8 mouse cellular contexts compared by ENCODE assay signal in the genomic region with DNA sequence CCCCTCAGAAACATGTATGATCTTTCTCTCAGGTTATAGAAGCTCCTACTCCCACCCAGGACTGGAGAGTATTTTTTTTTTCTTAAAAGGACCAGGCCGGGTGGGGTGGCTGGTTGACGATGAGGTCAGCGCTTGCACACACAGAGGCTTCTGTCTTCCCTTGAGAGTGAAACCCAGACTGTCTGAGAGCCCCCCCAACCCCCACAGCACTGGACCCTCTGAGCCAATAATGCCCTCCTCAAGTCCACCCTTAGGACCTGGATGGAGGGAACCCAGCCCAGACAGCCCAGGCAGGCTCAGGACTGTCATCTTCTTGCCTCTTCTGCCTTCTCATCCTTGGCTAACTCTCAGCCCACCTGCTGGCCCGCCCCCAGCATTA. TPM values are rescaled to one million over a fixed set of nuclear protein-coding genes. Genes with fewer than 3 reads are reported as not detected.
A peak's percentile ranks its signal among the peaks of the same experiment; 100 is the strongest.
DNase-seq lines count a peak whose midpoint lies in the region; ATAC-seq and TF ChIP-seq lines count a peak whose summit lies in the region.

No protein-coding gene starts in this region.

- H3K9me3 ChIP-seq in heart, embryonic 10.5 days = no peaks in the 10 kb centered on the region
- H3K9me3 ChIP-seq in ES-E14 (ENCODE audit: control insufficient read depth, insufficient read depth, low read depth, low read length) = no peaks in the 10 kb centered on the region
- H3K9me3 ChIP-seq in heart, embryonic 15.5 days (replicated peaks) = no peaks in the 10 kb centered on the region
- no peaks in the 10 kb centered on the region for H3K9me3 ChIP-seq in lung, embryonic 16.5 days (ENCODE audit: control insufficient read depth, low read length)

- peak overlapping the region; percentile 96 for H3K4me3 ChIP-seq in heart, embryonic 10.5 days
- H3K4me3 ChIP-seq in ES-E14 (ENCODE audit: insufficient read depth in 1 of 2, low read depth in 1 of 2, low read length in 2 of 2, poor library complexity in 1 of 2, severe bottlenecking in 1 of 2) = peak overlapping the region in 1 of 2 experiments; percentile 98; a peak in 1 of 4 replicates
- peak overlapping the region; percentile 69 for H3K4me3 ChIP-seq in heart, embryonic 15.5 days
- H3K4me3 ChIP-seq in lung, embryonic 16.5 days (ENCODE audit: low read length) = peak overlapping the region; percentile 98

- no peak for ATAC-seq in heart, embryonic 15.5 days (replicated peaks; ENCODE audit: insufficient number of reproducible peaks, insufficient read depth, low FRiP score, low read depth)
- no peak for ATAC-seq in lung, embryonic 16.5 days (ENCODE audit: low read depth)

- peak overlapping the region; percentile 94 for H3K4me2 ChIP-seq in heart, embryonic 15.5 days
- H3K4me2 ChIP-seq in lung, embryonic 16.5 days (ENCODE audit: low read depth, low read length) = peak overlapping the region; percentile 95

- no peaks in the 10 kb centered on the region for H3K27me3 ChIP-seq in heart, embryonic 10.5 days (ENCODE audit: insufficient read depth, poor library complexity, severe bottlenecking)
- H3K27me3 ChIP-seq in heart, embryonic 15.5 days = no peaks in the 10 kb centered on the region
- no peaks in the 10 kb centered on the region for H3K27me3 ChIP-seq in lung, embryonic 16.5 days (ENCODE audit: control insufficient read depth, insufficient read depth, low read depth, low read length)

- H3K36me3 ChIP-seq in heart, embryonic 10.5 days = peaks cover 49% of the 10 kb centered on the region
- peaks cover 43% of the 10 kb centered on the region for H3K36me3 ChIP-seq in ES-E14 (ENCODE audit: control insufficient read depth, insufficient read depth, low read length, poor library complexity, severe bottlenecking)
- peaks cover 31% of the 10 kb centered on the region for H3K36me3 ChIP-seq in heart, embryonic 15.5 days
- peaks cover 18% of the 10 kb centered on the region for H3K36me3 ChIP-seq in lung, embryonic 16.5 days (ENCODE audit: control insufficient read depth, insufficient read depth, low read length)

- H3K9ac ChIP-seq in ES-E14 (ENCODE audit: insufficient read depth, low read depth, low read length, poor library complexity, severe bottlenecking) = peak overlapping the region; percentile 41; the same call in 1 of the 2 replicates
- H3K9ac ChIP-seq in heart, embryonic 15.5 days = peak overlapping the region; percentile 95
- peak overlapping the region; percentile 97 for H3K9ac ChIP-seq in lung, embryonic 16.5 days (ENCODE audit: low read length)

- H3K4me1 ChIP-seq in heart, embryonic 10.5 days = peaks cover 63% of the 10 kb centered on the region
- H3K4me1 ChIP-seq in ES-E14 (ENCODE audit: control insufficient read depth in 2 of 2, insufficient read depth in 2 of 2, low read length in 2 of 2, poor library complexity in 1 of 2) = peaks cover 3 to 32% of the 10 kb centered on the region in 2 experiments
- peaks cover 62% of the 10 kb centered on the region for H3K4me1 ChIP-seq in heart, embryonic 15.5 days (replicated peaks)
- H3K4me1 ChIP-seq in lung, embryonic 16.5 days (replicated peaks; ENCODE audit: control insufficient read depth, insufficient read depth, low read length) = peaks cover 38% of the 10 kb centered on the region

- in situ Hi-C loops in ES-E14 (cut with MboI; ENCODE audit: low sequenced_read_pairs in 2 of 2, unreplicated experiment in 2 of 2) = no loop called here

- 48% methylated on average over 4 of the region's 4 CpGs for WGBS in heart, embryonic 10.5 days
- WGBS in heart, embryonic 15.5 days = 18% methylated on average over 4 of the region's 4 CpGs
- 20% methylated on average over 4 of the region's 4 CpGs for WGBS in lung, embryonic 16.5 days

- peak overlapping the region; percentile 95 for H3K27ac ChIP-seq in heart, embryonic 10.5 days
- no peak overlapping the region; the same call in 1 of the 2 replicates for H3K27ac ChIP-seq in ES-E14 (ENCODE audit: insufficient read depth, low read depth, low read length, poor library complexity, severe bottlenecking)
- H3K27ac ChIP-seq in heart, embryonic 15.5 days = peak overlapping the region; percentile 96
- H3K27ac ChIP-seq in lung, embryonic 16.5 days (ENCODE audit: low read length) = peak overlapping the region; percentile 99

- no peak for DNase-seq in heart, embryonic 10.5 days (ENCODE audit: low spot score)
- no peak for DNase-seq in heart, adult 18-20 months
- no peak for DNase-seq in ES-E14 (ENCODE audit: low read depth, low spot score)
- no peak for DNase-seq in adrenal gland, adult 8-10 months
- DNase-seq in layer of hippocampus, adult 8-10 months (ENCODE audit: low spot score in 2 of 2) = no peak
- DNase-seq in frontal cortex, adult 2 months (ENCODE audit: extremely low spot score in 1 of 2, low spot score in 1 of 2) = no peak

TF ChIP-seq in ES-E14, 5 proteins besides CTCF, POLR2A, EP300 and RAD21:
- no peak for TF ChIP-seq HCFC1 (IDR thresholded peaks at IDR 0.05; ENCODE audit: borderline replicate concordance, insufficient read depth, low read length)
- TF ChIP-seq ZC3H11A (IDR thresholded peaks at IDR 0.05; ENCODE audit: borderline replicate concordance, low read depth, low read length) = no peak
- no peak for TF ChIP-seq CHD2 (IDR thresholded peaks at IDR 0.05; ENCODE audit: low read depth, low read length)
- TF ChIP-seq ZNF384 (IDR thresholded peaks at IDR 0.05; ENCODE audit: low read depth, low read length) = no peak
- TF ChIP-seq MAFK (IDR thresholded peaks at IDR 0.05; ENCODE audit: insufficient read depth, low read depth, low read length) = no peak

RNA-seq across cellular contexts. Expression of a gene that starts 3.8 kb away (rescaled TPM):
- 9.2 and 17.9 TPM in 2 replicates for polyA plus RNA-seq in heart, embryonic 10.5 days (2016; fragmentation: Nextera tagmentation; extraction: Ambion mirVana)
- 10 to 100 TPM; 15.8 to 16.9 TPM for total RNA-seq in heart, adult 18-20 months (2021)
- 82.2 and 87.1 TPM in 2 replicates for total RNA-seq in ES-E14 (2012; rRNA removed)
- polyA plus RNA-seq in heart, embryonic 15.5 days (2015; fragmentation: Nextera tagmentation; extraction: Ambion mirVana) = 12.1 and 13.2 TPM in 2 replicates
- polyA plus RNA-seq in lung, embryonic 16.5 days (2015; fragmentation: Nextera tagmentation; extraction: Ambion mirVana) = 10.5 and 13.6 TPM in 2 replicates
- 10 to 100 TPM; 23.6 to 29.4 (median 27.2) TPM for total RNA-seq in adrenal gland, adult 8-10 months (2022)
- 10 to 100 TPM; 39.0 to 61.0 (median 49.4) TPM for total RNA-seq in layer of hippocampus, adult 8-10 months (2022)
- 38.9 TPM in 2 replicates for polyA plus RNA-seq in frontal cortex, adult 2 months (2012; rRNA removed)

RNA-seq across cellular contexts. Expression of a gene that starts 9.1 kb away (rescaled TPM):
- 8.2 and 11.9 TPM in 2 replicates for polyA plus RNA-seq in heart, embryonic 10.5 days (2016; fragmentation: Nextera tagmentation; extraction: Ambion mirVana)
- total RNA-seq in heart, adult 18-20 months (2021) = 10 to 100 TPM; 61.4 to 68.5 TPM
- 38.2 and 38.5 TPM in 2 replicates for total RNA-seq in ES-E14 (2012; rRNA removed)
- 6.6 and 9.8 TPM in 2 replicates for polyA plus RNA-seq in heart, embryonic 15.5 days (2015; fragmentation: Nextera tagmentation; extraction: Ambion mirVana)
- 7.1 and 8.2 TPM in 2 replicates for polyA plus RNA-seq in lung, embryonic 16.5 days (2015; fragmentation: Nextera tagmentation; extraction: Ambion mirVana)
- 100 to 1,000 TPM in 3 of 4 experiments, 10 to 100 TPM in 1; 99.2 to 107 (median 104) TPM for total RNA-seq in adrenal gland, adult 8-10 months (2022)
- total RNA-seq in layer of hippocampus, adult 8-10 months (2022) = 100 to 1,000 TPM; 198 to 216 (median 204) TPM
- 241 and 244 TPM in 2 replicates for polyA plus RNA-seq in frontal cortex, adult 2 months (2012; rRNA removed)

RNA-seq across cellular contexts. Expression of a gene that starts 20.8 kb away (rescaled TPM):
- polyA plus RNA-seq in heart, embryonic 10.5 days (2016; fragmentation: Nextera tagmentation; extraction: Ambion mirVana) = 17.0 and 28.7 TPM in 2 replicates
- total RNA-seq in heart, adult 18-20 months (2021) = 10 to 100 TPM; 45.1 to 63.1 TPM
- 68.4 and 72.4 TPM in 2 replicates for total RNA-seq in ES-E14 (2012; rRNA removed)
- 22.9 and 27.4 TPM in 2 replicates for polyA plus RNA-seq in heart, embryonic 15.5 days (2015; fragmentation: Nextera tagmentation; extraction: Ambion mirVana)
- 23.5 and 28.9 TPM in 2 replicates for polyA plus RNA-seq in lung, embryonic 16.5 days (2015; fragmentation: Nextera tagmentation; extraction: Ambion mirVana)
- total RNA-seq in adrenal gland, adult 8-10 months (2022) = 100 to 1,000 TPM; 118 to 195 (median 151) TPM
- 100 to 1,000 TPM; 196 to 252 (median 228) TPM for total RNA-seq in layer of hippocampus, adult 8-10 months (2022)
- polyA plus RNA-seq in frontal cortex, adult 2 months (2012; rRNA removed) = 92.4 and 104 TPM in 2 replicates

RNA-seq across cellular contexts. Expression of a gene that starts 25.5 kb away (rescaled TPM):
- polyA plus RNA-seq in heart, embryonic 10.5 days (2016; fragmentation: Nextera tagmentation; extraction: Ambion mirVana) = 2.5 and 3.0 TPM in 2 replicates
- total RNA-seq in heart, adult 18-20 months (2021) = 1 to 10 TPM; 6.3 to 7.4 TPM
- 5.0 and 5.2 TPM in 2 replicates for total RNA-seq in ES-E14 (2012; rRNA removed)
- polyA plus RNA-seq in heart, embryonic 15.5 days (2015; fragmentation: Nextera tagmentation; extraction: Ambion mirVana) = 1.7 and 2.9 TPM in 2 replicates
- polyA plus RNA-seq in lung, embryonic 16.5 days (2015; fragmentation: Nextera tagmentation; extraction: Ambion mirVana) = 2.3 and 2.5 TPM in 2 replicates
- total RNA-seq in adrenal gland, adult 8-10 months (2022) = 10 to 100 TPM; 11.7 to 16.1 (median 14.2) TPM
- 10 to 100 TPM; 11.2 to 12.5 (median 11.7) TPM for total RNA-seq in layer of hippocampus, adult 8-10 months (2022)
- polyA plus RNA-seq in frontal cortex, adult 2 months (2012; rRNA removed) = 7.5 and 7.7 TPM in 2 replicates

RNA-seq across cellular contexts. Expression of a gene that starts 26.3 kb away (rescaled TPM):
- polyA plus RNA-seq in heart, embryonic 10.5 days (2016; fragmentation: Nextera tagmentation; extraction: Ambion mirVana) = 6.7 and 8.1 TPM in 2 replicates
- total RNA-seq in heart, adult 18-20 months (2021) = 10 to 100 TPM; 19.6 to 19.9 TPM
- total RNA-seq in ES-E14 (2012; rRNA removed) = 22.8 and 31.3 TPM in 2 replicates
- polyA plus RNA-seq in heart, embryonic 15.5 days (2015; fragmentation: Nextera tagmentation; extraction: Ambion mirVana) = 6.6 and 9.5 TPM in 2 replicates
- polyA plus RNA-seq in lung, embryonic 16.5 days (2015; fragmentation: Nextera tagmentation; extraction: Ambion mirVana) = 9.0 and 9.5 TPM in 2 replicates
- total RNA-seq in adrenal gland, adult 8-10 months (2022) = 10 to 100 TPM; 15.6 to 22.2 (median 19.1) TPM
- total RNA-seq in layer of hippocampus, adult 8-10 months (2022) = 10 to 100 TPM; 22.0 to 28.9 (median 26.5) TPM
- polyA plus RNA-seq in frontal cortex, adult 2 months (2012; rRNA removed) = 21.6 and 22.2 TPM in 2 replicates

Comparison
In these comparisons a context has a peak if more than half of its experiments do, and no peak if none do; other contexts are left out.
1. H3K9ac ChIP-seq: peak in every context shown above with its lines; median percentile 97 in lung, embryonic 16.5 days; 95 in heart, embryonic 15.5 days; 41 in ES-E14.